Mouse (Mus musculus): ENCODE data around the gene Sap18b. TPM values are rescaled to one million over a fixed set of nuclear protein-coding genes. Genes with fewer than 3 reads are reported as not detected.

Sap18b gene
- polyA plus RNA-seq, 1 experiment from 2014 or later, result 323 TPM

- Histone ChIP-seq H3K27me3 (replicated peaks; ENCODE audit: control insufficient read depth, insufficient read depth, low read length) (no peaks in the 10 kb centered on the region), H3K4me2 (replicated peaks; ENCODE audit: low read depth) (peak within 1 kb of the TSS; percentile 88), H3K4me3 (ENCODE audit: low read depth, low read length) (peak within 1 kb of the TSS; percentile 96), H3K9me3 (ENCODE audit: control insufficient read depth) (no peaks in the 10 kb centered on the region), H3K36me3 (ENCODE audit: control insufficient read depth, insufficient read depth) (no peaks in the 10 kb centered on the region), H3K27ac (ENCODE audit: low read depth, low read length) (peak within 1 kb of the TSS; percentile 95), H3K9ac (ENCODE audit: low read depth, low read length) (peak within 1 kb of the TSS; percentile 98), H3K4me1 (replicated peaks; ENCODE audit: control insufficient read depth, insufficient read depth, low read length) (peaks cover 7% of the 10 kb centered on the region; the same call in 1 of the 2 replicates)
- no peak for TF ChIP-seq CTCF (IDR thresholded peaks at IDR 0.05; ENCODE audit: low read depth)
- peak; percentile 96 for ATAC-seq
- WGBS, result under 1% methylated on average over 44 of the region's 44 CpGs
Observed at GRCm38 (mm10) chr8:95807331-95807843, 17.8 kb upstream of the Sap18b start, which contains the start of gene Cnot1. Gene Cnot1, minus strand, starts transcription at chr8:95807464.

- no peak for TF ChIP-seq CTCF (IDR thresholded peaks at IDR 0.05; ENCODE audit: low read depth)
- H3K27me3 ChIP-seq (replicated peaks; ENCODE audit: control insufficient read depth, insufficient read depth, low read length), result no peaks in the 10 kb centered on the region
- H3K9me3 ChIP-seq (ENCODE audit: control insufficient read depth), result no peaks in the 10 kb centered on the region
- H3K4me1 ChIP-seq (replicated peaks; ENCODE audit: control insufficient read depth, insufficient read depth, low read length), result peaks cover 7% of the 10 kb centered on the region; the same call in 1 of the 2 replicates
- H3K36me3 ChIP-seq (ENCODE audit: control insufficient read depth, insufficient read depth), result no peaks in the 10 kb centered on the region
- peak; percentile 92 for ATAC-seq
- peak overlapping the region; percentile 78 for H3K4me2 ChIP-seq (replicated peaks; ENCODE audit: low read depth)
- peak overlapping the region; percentile 95 for H3K27ac ChIP-seq (ENCODE audit: low read depth, low read length)
- H3K4me3 ChIP-seq (ENCODE audit: low read depth, low read length), result peak overlapping the region; percentile 96
- H3K9ac ChIP-seq (ENCODE audit: low read depth, low read length), result peak overlapping the region; percentile 59
- under 1% methylated on average over 20 of the region's 20 CpGs for WGBS
Observed at GRCm38 (mm10) chr8:95807861-95808260, 17.3 kb upstream of the Sap18b start.

GRCm38 (mm10) chr8:95808631-95809030 lies 16.5 kb upstream of the Sap18b start:
- ATAC-seq, result no peak

GRCm38 (mm10) chr8:95809116-95809515 lies 16.0 kb upstream of the Sap18b start:
- Histone ChIP-seq H3K4me3 (ENCODE audit: low read depth, low read length) (no peak overlapping the region), H3K9ac (ENCODE audit: low read depth, low read length) (no peak overlapping the region), H3K36me3 (ENCODE audit: control insufficient read depth, insufficient read depth) (no peaks in the 10 kb centered on the region), H3K27ac (ENCODE audit: low read depth, low read length) (no peak overlapping the region), H3K4me1 (replicated peaks; ENCODE audit: control insufficient read depth, insufficient read depth, low read length) (peaks cover 7% of the 10 kb centered on the region; the same call in 1 of the 2 replicates), H3K4me2 (replicated peaks; ENCODE audit: low read depth) (no peak overlapping the region), H3K27me3 (replicated peaks; ENCODE audit: control insufficient read depth, insufficient read depth, low read length) (no peaks in the 10 kb centered on the region), H3K9me3 (ENCODE audit: control insufficient read depth) (no peaks in the 10 kb centered on the region)
- 40% methylated on average over 5 of the region's 5 CpGs for WGBS
- no peak for TF ChIP-seq CTCF (IDR thresholded peaks at IDR 0.05; ENCODE audit: low read depth)
- no peak for ATAC-seq

More at GRCm38 (mm10) chr8:95808631-95809030, 16.5 kb upstream of the Sap18b start:
- Histone ChIP-seq H3K27me3 (replicated peaks; ENCODE audit: control insufficient read depth, insufficient read depth, low read length) (no peaks in the 10 kb centered on the region), H3K9ac (ENCODE audit: low read depth, low read length) (no peak overlapping the region), H3K4me3 (ENCODE audit: low read depth, low read length) (no peak overlapping the region), H3K4me1 (replicated peaks; ENCODE audit: control insufficient read depth, insufficient read depth, low read length) (peaks cover 7% of the 10 kb centered on the region; the same call in 1 of the 2 replicates), H3K4me2 (replicated peaks; ENCODE audit: low read depth) (peak overlapping the region; percentile 78; the same call in 1 of the 2 replicates), H3K9me3 (ENCODE audit: control insufficient read depth) (no peaks in the 10 kb centered on the region), H3K36me3 (ENCODE audit: control insufficient read depth, insufficient read depth) (no peaks in the 10 kb centered on the region), H3K27ac (ENCODE audit: low read depth, low read length) (no peak overlapping the region)
- TF ChIP-seq CTCF (IDR thresholded peaks at IDR 0.05; ENCODE audit: low read depth), result no peak
- WGBS, result 68% methylated on average over 4 of the region's 4 CpGs

GRCm38 (mm10) chr8:95810184-95810591 lies 15.0 kb upstream of the Sap18b start:
- no peak for ATAC-seq
- H3K4me1 ChIP-seq (replicated peaks; ENCODE audit: control insufficient read depth, insufficient read depth, low read length), result peaks cover 7% of the 10 kb centered on the region; the same call in 1 of the 2 replicates
- no peak overlapping the region for H3K4me2 ChIP-seq (replicated peaks; ENCODE audit: low read depth)
- no peak overlapping the region for H3K4me3 ChIP-seq (ENCODE audit: low read depth, low read length)
- no peak for TF ChIP-seq CTCF (IDR thresholded peaks at IDR 0.05; ENCODE audit: low read depth)
- no peaks in the 10 kb centered on the region for H3K27me3 ChIP-seq (replicated peaks; ENCODE audit: control insufficient read depth, insufficient read depth, low read length)
- H3K9me3 ChIP-seq (ENCODE audit: control insufficient read depth), result no peaks in the 10 kb centered on the region
- no peak overlapping the region for H3K9ac ChIP-seq (ENCODE audit: low read depth, low read length)
- no peak overlapping the region for H3K27ac ChIP-seq (ENCODE audit: low read depth, low read length)
- WGBS, result 44% methylated on average over 3 of the region's 3 CpGs
- no peaks in the 10 kb centered on the region for H3K36me3 ChIP-seq (ENCODE audit: control insufficient read depth, insufficient read depth)

- 27% methylated on average over 6 of the region's 6 CpGs for WGBS
- TF ChIP-seq CTCF (IDR thresholded peaks at IDR 0.05; ENCODE audit: low read depth), result no peak
Observed at GRCm38 (mm10) chr8:95816044-95816708, 9.0 kb upstream of the Sap18b start.

More at GRCm38 (mm10) chr8:95816044-95816708, 9.0 kb upstream of the Sap18b start:
- Histone ChIP-seq H3K4me3 (ENCODE audit: low read depth, low read length) (no peak overlapping the region), H3K9ac (ENCODE audit: low read depth, low read length) (no peak overlapping the region; the same call in 1 of the 2 replicates), H3K4me2 (replicated peaks; ENCODE audit: low read depth) (0 out of 2 replicates have a peak overlapping the region, but pooled peaks have one; percentile 24), H3K27me3 (replicated peaks; ENCODE audit: control insufficient read depth, insufficient read depth, low read length) (no peaks in the 10 kb centered on the region), H3K4me1 (replicated peaks; ENCODE audit: control insufficient read depth, insufficient read depth, low read length) (no peaks in the 10 kb centered on the region), H3K36me3 (ENCODE audit: control insufficient read depth, insufficient read depth) (no peaks in the 10 kb centered on the region), H3K9me3 (ENCODE audit: control insufficient read depth) (no peaks in the 10 kb centered on the region), H3K27ac (ENCODE audit: low read depth, low read length) (no peak overlapping the region; the same call in 1 of the 2 replicates)
- ATAC-seq, result peak; percentile 87

All from intestine, postnatal 0 days (tissue).